Comparison of ENCODE assay signal across 9 mouse cellular contexts in genomic region chr11:83421305-83421704, GRCm38 (mm10). TPM values are rescaled to one million over a fixed set of nuclear protein-coding genes. Genes with fewer than 3 reads are reported as not detected.
DNase-seq lines count a peak whose midpoint lies in the region; ATAC-seq and TF ChIP-seq lines count a peak whose summit lies in the region.
"Had no signal": no experiment of that assay in that cellular context is flagged by ENCODE, and none has a peak within 500 bp of the region (broad histone marks: within the 10 kb centered on the region; RNA-seq: fewer than 3 reads in every experiment).

No protein-coding gene starts in this region.

- H3K4me1 ChIP-seq in kidney, embryonic 15.5 days, result peaks cover 7% of the 10 kb centered on the region; the same call in 1 of the 2 replicates
- H3K4me1 ChIP-seq in embryonic facial prominence, embryonic 10.5 days, result peaks cover 7% of the 10 kb centered on the region
- no peaks in the 10 kb centered on the region for H3K4me1 ChIP-seq in limb, embryonic 14.5 days (ENCODE audit: control insufficient read depth, insufficient read depth, low read length)

- H3K4me3 ChIP-seq in kidney, embryonic 15.5 days (replicated peaks), result no peak overlapping the region
- no peak overlapping the region for H3K4me3 ChIP-seq in embryonic facial prominence, embryonic 10.5 days
- H3K4me3 ChIP-seq in limb, embryonic 14.5 days (replicated peaks; ENCODE audit: low read length), result no peak overlapping the region

- under 1% methylated on average over 9 of the region's 9 CpGs for WGBS in kidney, embryonic 15.5 days
- 3% methylated on average over 9 of the region's 9 CpGs for WGBS in embryonic facial prominence, embryonic 10.5 days
- under 1% methylated on average over 9 of the region's 9 CpGs for WGBS in limb, embryonic 14.5 days

- ATAC-seq in kidney, embryonic 15.5 days (replicated peaks; ENCODE audit: low FRiP score), result no peak
- no peak; the same call in 1 of the 2 replicates for ATAC-seq in limb, embryonic 14.5 days (ENCODE audit: low FRiP score, low read depth)

- no peaks in the 10 kb centered on the region for H3K36me3 ChIP-seq in kidney, embryonic 15.5 days
- H3K36me3 ChIP-seq in embryonic facial prominence, embryonic 10.5 days (replicated peaks), result no peaks in the 10 kb centered on the region
- no peaks in the 10 kb centered on the region for H3K36me3 ChIP-seq in limb, embryonic 14.5 days (ENCODE audit: control insufficient read depth, insufficient read depth, low read length)

- DNase-seq in kidney, adult 11 months, result peak; percentile 26
- peak; percentile 73 for DNase-seq in R1 (ENCODE audit: low read depth, low spot score)
- DNase-seq in embryonic facial prominence, embryonic 10.5 days (ENCODE audit: low spot score), result peak; percentile 82
- peak; percentile 83 for DNase-seq in limb, embryonic 14.5 days (ENCODE audit: low spot score)
- DNase-seq in retina, postnatal 1 day, result peak; percentile 68
- DNase-seq in layer of hippocampus, postnatal 36 days, result no peak
- no peak for DNase-seq in frontal cortex, postnatal 10 days (ENCODE audit: low spot score in 2 of 2)

- H3K4me2 ChIP-seq in kidney, embryonic 15.5 days, result no peak overlapping the region
- no peak overlapping the region for H3K4me2 ChIP-seq in limb, embryonic 14.5 days (replicated peaks; ENCODE audit: low read depth, low read length, severe bottlenecking)

- TF ChIP-seq POLR2A in limb, embryonic 14.5 days (IDR thresholded peaks at IDR 0.05; ENCODE audit: borderline replicate concordance, extremely low read depth, insufficient read depth, insufficient read length), result no peak

- no peak overlapping the region for H3K9ac ChIP-seq in kidney, embryonic 15.5 days
- no peak overlapping the region for H3K9ac ChIP-seq in limb, embryonic 14.5 days (ENCODE audit: low read depth, low read length, severe bottlenecking)

- no peak overlapping the region for H3K27ac ChIP-seq in kidney, embryonic 15.5 days
- no peak overlapping the region for H3K27ac ChIP-seq in embryonic facial prominence, embryonic 10.5 days (replicated peaks)
- no peak overlapping the region for H3K27ac ChIP-seq in limb, embryonic 14.5 days (replicated peaks; ENCODE audit: low read depth, low read length)

- H3K9me3 ChIP-seq in kidney, embryonic 15.5 days (replicated peaks), result no peaks in the 10 kb centered on the region
- no peaks in the 10 kb centered on the region for H3K9me3 ChIP-seq in embryonic facial prominence, embryonic 10.5 days
- no peaks in the 10 kb centered on the region for H3K9me3 ChIP-seq in limb, embryonic 14.5 days (ENCODE audit: control insufficient read depth, low read length)

- peaks cover 64% of the 10 kb centered on the region for H3K27me3 ChIP-seq in kidney, embryonic 15.5 days
- peaks cover 69% of the 10 kb centered on the region for H3K27me3 ChIP-seq in embryonic facial prominence, embryonic 10.5 days (replicated peaks; ENCODE audit: low read depth, poor library complexity, severe bottlenecking)
- peaks cover 31% of the 10 kb centered on the region for H3K27me3 ChIP-seq in limb, embryonic 14.5 days (ENCODE audit: control insufficient read depth, insufficient read depth, low read length)

RNA-seq across cellular contexts. Expression of gene Gas2l2, which starts 8.0 kb away (rescaled TPM):
- polyA plus RNA-seq in kidney, embryonic 15.5 days (2015; fragmentation: Nextera tagmentation; extraction: Ambion mirVana), result not detected in 2 replicates
- polyA plus RNA-seq in embryonic facial prominence, embryonic 10.5 days (2016; fragmentation: Nextera tagmentation; extraction: Ambion mirVana), result not detected in 2 replicates
- polyA plus RNA-seq in limb, embryonic 14.5 days (2012; rRNA removed), result 0.03 and 0.04 TPM in 2 replicates
- not detected in 2 replicates for polyA plus RNA-seq in limb, embryonic 14.5 days (2014; fragmentation: Nextera tagmentation; extraction: Ambion mirVana)
- under 1 TPM; 0.12 to 0.15 TPM for total RNA-seq in layer of hippocampus, postnatal 36 days (2021)

RNA-seq across cellular contexts. Expression of gene Rasl10b, which starts 12.4 kb away (rescaled TPM):
- 1.0 and 1.6 TPM in 2 replicates for polyA plus RNA-seq in kidney, embryonic 15.5 days (2015; fragmentation: Nextera tagmentation; extraction: Ambion mirVana)
- 2.6 and 3.1 TPM in 2 replicates for polyA plus RNA-seq in embryonic facial prominence, embryonic 10.5 days (2016; fragmentation: Nextera tagmentation; extraction: Ambion mirVana)
- 8.4 and 12.3 TPM in 2 replicates for polyA plus RNA-seq in limb, embryonic 14.5 days (2012; rRNA removed)
- 2.2 and 2.4 TPM in 2 replicates for polyA plus RNA-seq in limb, embryonic 14.5 days (2014; fragmentation: Nextera tagmentation; extraction: Ambion mirVana)
- total RNA-seq in layer of hippocampus, postnatal 36 days (2021), result 100 to 1,000 TPM; 223 to 227 TPM

RNA-seq across cellular contexts. Expression of gene 1700020L24Rik, which starts 16.2 kb away (rescaled TPM):
- 0.35 TPM in 1 of 2 replicates, not detected in the other for polyA plus RNA-seq in kidney, embryonic 15.5 days (2015; fragmentation: Nextera tagmentation; extraction: Ambion mirVana)
- 0.68 TPM in 1 of 2 replicates, not detected in the other for polyA plus RNA-seq in embryonic facial prominence, embryonic 10.5 days (2016; fragmentation: Nextera tagmentation; extraction: Ambion mirVana)
- polyA plus RNA-seq in limb, embryonic 14.5 days (2012; rRNA removed), result 0.57 and 1.2 TPM in 2 replicates
- 0.33 and 0.39 TPM in 2 replicates for polyA plus RNA-seq in limb, embryonic 14.5 days (2014; fragmentation: Nextera tagmentation; extraction: Ambion mirVana)
- total RNA-seq in layer of hippocampus, postnatal 36 days (2021), result not detected
- total RNA-seq: left cerebral cortex, postnatal 10 days had no signal

RNA-seq across cellular contexts. Expression of gene Mmp28, which starts 41.6 kb away (rescaled TPM):
- polyA plus RNA-seq in kidney, embryonic 15.5 days (2015; fragmentation: Nextera tagmentation; extraction: Ambion mirVana), result 1.3 and 1.4 TPM in 2 replicates
- 1.3 and 1.5 TPM in 2 replicates for polyA plus RNA-seq in embryonic facial prominence, embryonic 10.5 days (2016; fragmentation: Nextera tagmentation; extraction: Ambion mirVana)
- 4.6 and 5.7 TPM in 2 replicates for polyA plus RNA-seq in limb, embryonic 14.5 days (2012; rRNA removed)
- 2.4 and 3.6 TPM in 2 replicates for polyA plus RNA-seq in limb, embryonic 14.5 days (2014; fragmentation: Nextera tagmentation; extraction: Ambion mirVana)
- 1 to 10 TPM; 2.9 to 4.0 TPM for total RNA-seq in layer of hippocampus, postnatal 36 days (2021)

RNA-seq across cellular contexts. Expression of gene Taf15, which starts 51.6 kb away (rescaled TPM):
- 13.6 and 17.1 TPM in 2 replicates for polyA plus RNA-seq in kidney, embryonic 15.5 days (2015; fragmentation: Nextera tagmentation; extraction: Ambion mirVana)
- 12.4 and 12.7 TPM in 2 replicates for polyA plus RNA-seq in embryonic facial prominence, embryonic 10.5 days (2016; fragmentation: Nextera tagmentation; extraction: Ambion mirVana)
- polyA plus RNA-seq in limb, embryonic 14.5 days (2012; rRNA removed), result 60.0 and 103 TPM in 2 replicates
- 8.3 and 10.9 TPM in 2 replicates for polyA plus RNA-seq in limb, embryonic 14.5 days (2014; fragmentation: Nextera tagmentation; extraction: Ambion mirVana)
- total RNA-seq in layer of hippocampus, postnatal 36 days (2021), result 10 to 100 TPM; 75.0 to 77.4 TPM

Comparison
In these comparisons a context has a peak if more than half of its experiments do, and no peak if none do; other contexts are left out.
1. DNase-seq: peak in kidney, adult 11 months (single experiment), R1 (single experiment), embryonic facial prominence, embryonic 10.5 days (single experiment), limb, embryonic 14.5 days (single experiment) and retina, postnatal 1 day (single experiment); none in layer of hippocampus, postnatal 36 days (0 of 2) and frontal cortex, postnatal 10 days (0 of 2).